Mouse (Mus musculus) CH12.LX (cell line): ENCODE data around the gene Ier3.

Experiments
- CTCF ChIP-seq, 2 experiments: IDR thresholded peaks in 1 of 2; conservative IDR thresholded peaks in 1 of 2; 2 replicates each; pipeline ENCODE4 v1.5.1; 2011 to 2012; ENCODE audit warnings: low read depth in 2 of 2, low read length in 2 of 2, improper control_type of control experiment in 1 of 2, inconsistent platforms in 1 of 2, mild to moderate bottlenecking in 1 of 2, moderate library complexity in 1 of 2
- EP300 ChIP-seq: IDR thresholded peaks from 2 replicates; pipeline ENCODE4 v1.6.1; 2011; ENCODE audit warnings: low read length, improper control_type of control experiment
- POLR2A ChIP-seq: IDR thresholded peaks from 2 replicates; pipeline ENCODE4 v1.6.1; 2011; ENCODE audit warnings: low read depth, mild to moderate bottlenecking, improper control_type of control experiment, low read length

DNA sequence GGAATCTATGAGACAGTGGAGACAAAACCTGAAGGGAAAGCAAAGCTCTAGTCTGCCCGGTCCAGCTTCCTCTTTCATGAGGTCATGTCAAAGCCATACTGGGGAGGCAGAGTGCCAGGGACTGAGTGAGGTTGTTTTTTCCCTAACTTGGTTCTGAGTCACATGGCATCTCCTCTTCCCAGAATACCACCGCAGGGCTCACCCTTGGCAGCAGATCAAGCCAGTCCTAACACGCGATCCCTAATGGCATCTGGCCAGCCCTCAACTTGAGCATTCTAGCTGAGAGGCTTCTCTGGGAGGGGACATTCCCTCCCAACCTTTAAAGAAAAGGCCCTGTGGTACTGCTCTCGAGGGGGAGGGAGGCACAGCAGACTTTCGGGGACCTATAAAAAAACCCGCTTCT is 8.2 kb upstream of the Ier3 start:
- TF ChIP-seq EP300 (peak; percentile 44; the same call in 1 of the 2 replicates), CTCF (conservative IDR thresholded peaks at IDR 0.05 in 1 of 2, IDR thresholded peaks at IDR 0.05 in 1 of 2; ENCODE audit: low read depth in 2 of 2, low read length in 2 of 2) (no peak), POLR2A (no peak; the same call in 1 of the 2 replicates)
